Comparison of ENCODE assay signal across 19 mouse cellular contexts in genomic region chr15:11463341-11463740, GRCm38 (mm10).
"Had no signal": no experiment of that assay in that cellular context is flagged by ENCODE, and none has a peak within 500 bp of the region (broad histone marks: within the 10 kb centered on the region; RNA-seq: fewer than 3 reads in every experiment).

No protein-coding gene starts in this region.

- DNase-seq: liver, postnatal 0 days; lung, adult 2 months; lung, postnatal 14 days; lung, postnatal 36 days; right cerebral cortex, postnatal 25 days; right cerebral cortex, postnatal 4 days; spleen, adult 18-20 months; thymus, adult 18-20 months; thymus, postnatal 14 days; thymus, postnatal 36 days had no signal

- ATAC-seq: liver, postnatal 0 days; lung, postnatal 0 days; midbrain, embryonic 13.5 days; midbrain, embryonic 15.5 days had no signal

- H3K4me3 ChIP-seq: lung, embryonic 15.5 days; megakaryocyte, embryonic 14.5 days; midbrain, embryonic 13.5 days; midbrain, embryonic 15.5 days; neural tube, embryonic 13.5 days; neural tube, embryonic 15.5 days had no signal

- H3K4me1 ChIP-seq: lung, embryonic 15.5 days; megakaryocyte, embryonic 14.5 days; midbrain, embryonic 15.5 days; neural tube, embryonic 13.5 days; neural tube, embryonic 15.5 days had no signal

- H3K9ac ChIP-seq: liver, postnatal 0 days; lung, embryonic 15.5 days; midbrain, embryonic 13.5 days; midbrain, embryonic 15.5 days; neural tube, embryonic 13.5 days; neural tube, embryonic 15.5 days had no signal

- H3K27ac ChIP-seq: lung, embryonic 15.5 days; macrophage; midbrain, embryonic 13.5 days; midbrain, embryonic 15.5 days; neural tube, embryonic 13.5 days; neural tube, embryonic 15.5 days had no signal

- H3K9me3 ChIP-seq: lung, embryonic 15.5 days; megakaryocyte, embryonic 14.5 days; midbrain, embryonic 13.5 days; midbrain, embryonic 15.5 days; neural tube, embryonic 13.5 days; neural tube, embryonic 15.5 days had no signal

- H3K36me3 ChIP-seq: lung, embryonic 15.5 days; midbrain, embryonic 13.5 days; midbrain, embryonic 15.5 days; neural tube, embryonic 13.5 days; neural tube, embryonic 15.5 days had no signal

- H3K4me2 ChIP-seq: lung, embryonic 15.5 days; midbrain, embryonic 11.5 days; midbrain, embryonic 13.5 days; midbrain, embryonic 15.5 days; neural tube, embryonic 13.5 days; neural tube, embryonic 15.5 days had no signal

- H3K27me3 ChIP-seq: lung, embryonic 15.5 days; megakaryocyte, embryonic 14.5 days; midbrain, embryonic 13.5 days; midbrain, embryonic 15.5 days; neural tube, embryonic 13.5 days; neural tube, embryonic 15.5 days had no signal
